Mouse (Mus musculus) lung, embryonic 14.5 days (tissue): Measurements from ENCODE around the gene Map6. TPM values are rescaled to one million over a fixed set of nuclear protein-coding genes. Genes with fewer than 3 reads are reported as not detected.

Source experiments
- ATAC-seq: fragments of 200-750 bp; cut with Nextera tagmentation; 2 replicates; pipeline ENCODE4 v1.8.0; 2017; ENCODE audit warnings: mild to moderate bottlenecking, moderate TSS enrichment, moderate library complexity; ENCODE audit not compliant: insufficient read depth
- DNase-seq: peaks from one replicate; pipeline ENCODE4 v3.0.0-alpha.2; 2015
- H3K27ac ChIP-seq: fragments of 300-500 bp; sonication (generic); 2 replicates; pipeline ENCODE4 v1.5.1; 2014; ENCODE audit warnings: low read depth, mild to moderate bottlenecking, moderate library complexity
- H3K27me3 ChIP-seq: fragments of 300-500 bp; sonication (generic); 2 replicates; pipeline ENCODE4 v1.6.1; 2014; ENCODE audit warnings: low read length, control low read depth; ENCODE audit not compliant: insufficient read depth
- H3K36me3 ChIP-seq: fragments of 300-500 bp; sonication (generic); 2 replicates; pipeline ENCODE4 v1.6.1; 2014; ENCODE audit warnings: control low read depth; ENCODE audit not compliant: insufficient read depth
- H3K4me1 ChIP-seq: fragments of 300-500 bp; sonication (generic); 2 replicates; pipeline ENCODE4 v1.6.1; 2014; ENCODE audit warnings: antibody characterized with exemption, control low read depth; ENCODE audit not compliant: insufficient read depth
- H3K4me2 ChIP-seq: fragments of 300-500 bp; sonication (generic); 2 replicates; pipeline ENCODE4 v1.6.1; 2014; ENCODE audit warnings: mild to moderate bottlenecking
- H3K4me3 ChIP-seq: fragments of 300-500 bp; sonication (generic); 2 replicates; pipeline ENCODE4 v1.5.1; 2014; ENCODE audit warnings: low read depth, low read length
- H3K9ac ChIP-seq: fragments of 300-500 bp; sonication (generic); 2 replicates; pipeline ENCODE4 v1.6.1; 2014
- H3K9me3 ChIP-seq: fragments of 300-500 bp; sonication (generic); 2 replicates; pipeline ENCODE4 v1.6.1; 2016; ENCODE audit warnings: low read depth, low read length, control low read depth
- CTCF ChIP-seq: IDR thresholded peaks from 2 replicates; pipeline ENCODE4 v1.5.1; 2016; ENCODE audit warnings: antibody characterized with exemption, low read depth
- WGBS: fragments of 180-500 bp; shearing (Covaris S2); extraction: QIAGEN DNeasy Blood & Tissue Kit; methylation state at CpG from one replicate; pipeline ENCODE4 v1.1.7; 2014; 5-methylcytosine and 5-hydroxymethylcytosine counted together
- polyA plus RNA-seq: library from polyadenylated mRNA; unstranded; fragments of >200 nt; fragmentation: Nextera tagmentation; extraction: Ambion mirVana; gene quantifications from 2 replicates; pipeline ENCODE4 v1.2.1, GENCODE M21; 2014

Gene Map6
- polyA plus RNA-seq, 1 experiment from 2014 or later = 2.0 TPM

GRCm38 (mm10) chr7:99263509-99263908, 3.7 kb upstream of the Map6 start:
- Histone ChIP-seq H3K4me3 (no peak overlapping the region), H3K36me3 (no peaks in the 10 kb centered on the region), H3K9ac (no peak overlapping the region), H3K9me3 (no peaks in the 10 kb centered on the region), H3K27ac (no peak overlapping the region), H3K4me2 (no peak overlapping the region), H3K4me1 (no peaks in the 10 kb centered on the region), H3K27me3 (peaks cover 28% of the 10 kb centered on the region)
- ATAC-seq = no peak
- DNase-seq = no peak
- no peak for TF ChIP-seq CTCF
- 31% methylated on average over 4 of the region's 4 CpGs for WGBS

- ATAC-seq (no peak), DNase-seq (no peak)
- Histone ChIP-seq H3K4me2 (no peak overlapping the region), H3K9ac (no peak overlapping the region), H3K4me3 (no peak overlapping the region), H3K36me3 (no peaks in the 10 kb centered on the region), H3K9me3 (no peaks in the 10 kb centered on the region), H3K27me3 (peaks cover 39% of the 10 kb centered on the region), H3K4me1 (no peaks in the 10 kb centered on the region), H3K27ac (no peak overlapping the region)
- no peak for TF ChIP-seq CTCF
These were observed 2.6 kb upstream of the Map6 start for GRCm38 (mm10) chr7:99264597-99264996.

GRCm38 (mm10) chr7:99267897-99268505, 754 bp downstream of the Map6 start:
- H3K36me3 ChIP-seq = no peaks in the 10 kb centered on the region
- H3K4me1 ChIP-seq = no peaks in the 10 kb centered on the region
- H3K4me3 ChIP-seq = peak overlapping the region; percentile 45
- DNase-seq (peak; percentile 80), ATAC-seq (peak; percentile 87)
- WGBS = under 1% methylated on average over 59 of the region's 59 CpGs
- H3K27ac ChIP-seq = no peak overlapping the region
- 0 out of 2 replicates have a peak overlapping the region, but pooled peaks have one; percentile 9 for H3K9ac ChIP-seq
- H3K9me3 ChIP-seq = no peaks in the 10 kb centered on the region
- peak overlapping the region; percentile 77 for H3K4me2 ChIP-seq
- H3K27me3 ChIP-seq = peaks cover 48% of the 10 kb centered on the region
- no peak for TF ChIP-seq CTCF

- WGBS = under 1% methylated on average over 29 of the region's 29 CpGs
- Histone ChIP-seq H3K27me3 (peaks cover 48% of the 10 kb centered on the region), H3K9me3 (no peaks in the 10 kb centered on the region), H3K27ac (no peak overlapping the region), H3K4me1 (no peaks in the 10 kb centered on the region), H3K4me2 (peak overlapping the region; percentile 77), H3K36me3 (no peaks in the 10 kb centered on the region), H3K9ac (no peak overlapping the region), H3K4me3 (peak overlapping the region; percentile 45)
- ATAC-seq (peak; percentile 59; the same call in 1 of the 2 replicates), DNase-seq (no peak)
- TF ChIP-seq CTCF = no peak
These were observed 1.3 kb downstream of the Map6 start for GRCm38 (mm10) chr7:99268506-99268900.

GRCm38 (mm10) chr7:99268951-99269945, 2.0 kb downstream of the Map6 start:
- H3K4me3 ChIP-seq = peak overlapping the region; percentile 45
- peak; percentile 49 for ATAC-seq
- H3K9me3 ChIP-seq = no peaks in the 10 kb centered on the region
- H3K4me2 ChIP-seq = peak overlapping the region; percentile 77
- H3K4me1 ChIP-seq = no peaks in the 10 kb centered on the region
- no peaks in the 10 kb centered on the region for H3K36me3 ChIP-seq
- H3K27me3 ChIP-seq = peaks cover 48% of the 10 kb centered on the region
- no peak overlapping the region for H3K27ac ChIP-seq
- H3K9ac ChIP-seq = no peak overlapping the region
- TF ChIP-seq CTCF = no peak
- peak; percentile 31 for DNase-seq
- WGBS = 7% methylated on average over 42 of the region's 42 CpGs

- H3K27me3 ChIP-seq = peaks cover 38% of the 10 kb centered on the region
- no peak overlapping the region for H3K9ac ChIP-seq
- 43% methylated on average over 9 of the region's 9 CpGs for WGBS
- DNase-seq = no peak
- no peak overlapping the region for H3K27ac ChIP-seq
- TF ChIP-seq CTCF = no peak
- ATAC-seq = no peak
- H3K4me1 ChIP-seq = no peaks in the 10 kb centered on the region
- H3K4me2 ChIP-seq = no peak overlapping the region
- no peaks in the 10 kb centered on the region for H3K9me3 ChIP-seq
- H3K4me3 ChIP-seq = no peak overlapping the region
- no peaks in the 10 kb centered on the region for H3K36me3 ChIP-seq
These were observed 4.4 kb downstream of the Map6 start for GRCm38 (mm10) chr7:99271630-99272029.

GRCm38 (mm10) chr7:99275131-99275530, 7.9 kb downstream of the Map6 start:
- 61% methylated on average over 6 of the region's 6 CpGs for WGBS
- H3K4me1 ChIP-seq = no peaks in the 10 kb centered on the region
- H3K4me3 ChIP-seq = no peak overlapping the region
- ATAC-seq (no peak), DNase-seq (no peak)
- H3K9me3 ChIP-seq = no peaks in the 10 kb centered on the region
- no peak for TF ChIP-seq CTCF
- H3K9ac ChIP-seq = no peak overlapping the region
- H3K4me2 ChIP-seq = no peak overlapping the region
- peaks cover 3% of the 10 kb centered on the region for H3K27me3 ChIP-seq
- no peaks in the 10 kb centered on the region for H3K36me3 ChIP-seq
- no peak overlapping the region for H3K27ac ChIP-seq
